ENCODE assay signal across 8 mouse cellular contexts in the genomic region with DNA sequence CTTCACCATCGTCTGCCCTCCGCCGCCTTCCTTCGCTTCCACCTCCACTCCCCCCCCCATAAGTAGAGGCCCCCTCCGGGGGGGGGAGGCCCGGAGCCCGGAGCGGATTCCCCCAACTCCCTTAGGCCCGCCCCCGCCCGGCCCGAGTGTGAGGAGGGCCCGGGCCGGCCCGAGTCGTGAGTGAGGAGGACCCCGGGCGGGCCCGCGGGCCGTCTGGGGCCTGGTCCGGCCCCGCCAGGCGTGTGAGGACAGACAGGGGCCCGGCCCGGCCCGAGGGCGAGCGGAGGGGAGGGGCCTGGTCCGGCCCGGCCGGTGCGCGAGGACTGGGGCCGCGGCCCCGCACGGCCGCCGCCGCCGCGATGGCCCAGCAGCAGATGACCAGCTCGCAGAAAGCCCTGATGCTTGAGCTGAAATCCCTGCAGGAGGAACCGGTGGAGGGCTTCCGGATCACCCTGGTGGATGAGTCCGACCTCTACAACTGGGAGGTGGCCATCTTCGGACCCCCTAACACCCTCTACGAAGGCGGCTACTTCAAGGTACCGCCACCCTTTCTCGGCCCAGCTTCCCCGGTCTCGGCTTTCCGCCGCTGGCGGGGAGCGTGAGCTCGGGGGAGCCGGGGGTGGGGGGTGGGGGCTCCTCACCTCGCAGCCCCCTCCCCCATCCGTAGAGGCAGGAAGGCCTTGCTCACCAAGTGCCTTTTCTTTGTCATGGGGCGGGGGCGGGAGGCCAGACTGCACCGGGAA. TPM values are rescaled to one million over a fixed set of nuclear protein-coding genes. Genes with fewer than 3 reads are reported as not detected.
DNase-seq lines count a peak whose midpoint lies in the region; ATAC-seq and TF ChIP-seq lines count a peak whose summit lies in the region.

A gene (plus strand): TSS at position 33 of the 743 bp plus-strand sequence.

- H3K36me3 ChIP-seq in embryonic facial prominence, embryonic 15.5 days: 0 out of 2 replicates have a peak, but pooled peaks cover 10% of the 10 kb centered on the region
- H3K36me3 ChIP-seq in midbrain, postnatal 0 days (ENCODE audit: insufficient read depth, low read length): peaks cover 4% of the 10 kb centered on the region; the same call in 1 of the 2 replicates

- H3K27me3 ChIP-seq in embryonic facial prominence, embryonic 15.5 days: no peaks in the 10 kb centered on the region
- no peaks in the 10 kb centered on the region for H3K27me3 ChIP-seq in midbrain, postnatal 0 days (ENCODE audit: insufficient read depth, low read length)

- peak within 1 kb of the TSS; percentile 66 for H3K4me2 ChIP-seq in embryonic facial prominence, embryonic 15.5 days (replicated peaks)
- peak within 1 kb of the TSS; percentile 74 for H3K4me2 ChIP-seq in midbrain, postnatal 0 days (ENCODE audit: low read depth, low read length, poor library complexity, severe bottlenecking)

- peaks cover 11% of the 10 kb centered on the region for H3K4me1 ChIP-seq in embryonic facial prominence, embryonic 15.5 days
- no peaks in the 10 kb centered on the region for H3K4me1 ChIP-seq in midbrain, postnatal 0 days (ENCODE audit: insufficient read depth, low read length)

- peak within 1 kb of the TSS; percentile 96 for H3K9ac ChIP-seq in embryonic facial prominence, embryonic 15.5 days
- peak within 1 kb of the TSS; percentile 99 for H3K9ac ChIP-seq in midbrain, postnatal 0 days (replicated peaks; ENCODE audit: low read length, poor library complexity, severe bottlenecking)

- H3K9me3 ChIP-seq in embryonic facial prominence, embryonic 15.5 days (replicated peaks): no peaks in the 10 kb centered on the region
- H3K9me3 ChIP-seq in midbrain, postnatal 0 days (ENCODE audit: low read length): no peaks in the 10 kb centered on the region

- H3K27ac ChIP-seq in embryonic facial prominence, embryonic 15.5 days (replicated peaks): peak within 1 kb of the TSS; percentile 98
- peak within 1 kb of the TSS; percentile 97 for H3K27ac ChIP-seq in midbrain, postnatal 0 days (ENCODE audit: low read depth, low read length)

- DNase-seq in 416B (ENCODE audit: low read depth): peak; percentile 64
- peak; percentile 84 for DNase-seq in adrenal gland, postnatal 14 days
- DNase-seq in heart, adult 8-10 months (ENCODE audit: low spot score): peak; percentile 54
- peak; percentile 37 to 58 for DNase-seq in kidney, adult 8-10 months
- DNase-seq in liver: peak; percentile 77
- DNase-seq in midbrain, postnatal 0 days (ENCODE audit: low spot score): peak; percentile 70
- DNase-seq in spleen, postnatal 4 days (ENCODE audit: low spot score in 2 of 2): peak; percentile 58 to 85

- under 1% methylated on average over 64 of the region's 65 CpGs for WGBS in embryonic facial prominence, embryonic 15.5 days
- 0% methylated on average over 33 of the region's 65 CpGs for WGBS in midbrain, postnatal 0 days

- peak; percentile 77 for ATAC-seq in embryonic facial prominence, embryonic 15.5 days (ENCODE audit: insufficient number of reproducible peaks, low FRiP score, low TSS enrichment, low read depth)
- peak; percentile 74 for ATAC-seq in midbrain, postnatal 0 days (ENCODE audit: low FRiP score)

- H3K4me3 ChIP-seq in embryonic facial prominence, embryonic 15.5 days (replicated peaks): peak within 1 kb of the TSS; percentile 89
- peak within 1 kb of the TSS; percentile 99 for H3K4me3 ChIP-seq in midbrain, postnatal 0 days (ENCODE audit: low read depth, low read length)

- TF ChIP-seq CTCF in midbrain, postnatal 0 days (IDR thresholded peaks at IDR 0.05): peak; percentile 23; the same call in 1 of the 2 replicates

RNA-seq across cellular contexts. Expression of the gene that starts here (rescaled TPM):
- total RNA-seq in adrenal gland, postnatal 14 days (2021): 102 and 113 TPM in 2 replicates
- 80.4 and 84.7 TPM in 2 replicates for polyA plus RNA-seq in embryonic facial prominence, embryonic 15.5 days (2015; fragmentation: Nextera tagmentation; extraction: Ambion mirVana)
- total RNA-seq in heart, adult 8-10 months (2022): 100 to 1,000 TPM; 124 to 155 (median 142) TPM
- total RNA-seq in midbrain, postnatal 0 days (2014; rRNA removed): 49.9 TPM in 2 replicates
- 41.0 and 50.4 TPM in 2 replicates for polyA plus RNA-seq in midbrain, postnatal 0 days (2015; fragmentation: Nextera tagmentation; extraction: Ambion mirVana)

Comparison
In these comparisons a context has a peak if more than half of its experiments do, and no peak if none do; other contexts are left out.
1. Peak in every context shown above with its lines: DNase-seq, ATAC-seq, H3K4me3 ChIP-seq and H3K27ac ChIP-seq.